Mouse (Mus musculus): ENCODE measurements around the gene Nfia.

The Nfia gene

GRCm38 (mm10) chr4:97918675-97919074, 146.1 kb downstream of the Nfia start:
- DNase-seq: no peak

DNA sequence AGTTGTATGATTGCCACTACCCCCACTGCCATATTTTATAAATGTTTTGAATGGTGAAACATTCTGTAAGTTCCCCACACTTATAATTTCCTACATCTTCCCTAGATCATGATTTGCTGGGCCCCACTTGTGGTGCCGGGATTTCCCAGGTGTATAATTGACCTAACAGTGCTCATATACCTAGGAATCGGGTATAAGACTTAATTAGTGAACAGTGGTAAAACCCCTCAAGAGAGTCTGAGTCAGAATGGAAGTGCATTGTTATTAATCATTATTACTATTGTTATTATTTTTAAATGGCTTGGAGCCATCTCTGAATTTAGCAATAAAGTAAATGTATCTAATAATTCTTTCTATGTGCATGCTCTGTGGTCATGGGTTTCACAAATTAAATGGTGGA, 147.2 kb downstream of the Nfia start:
- no peak for DNase-seq

DNA sequence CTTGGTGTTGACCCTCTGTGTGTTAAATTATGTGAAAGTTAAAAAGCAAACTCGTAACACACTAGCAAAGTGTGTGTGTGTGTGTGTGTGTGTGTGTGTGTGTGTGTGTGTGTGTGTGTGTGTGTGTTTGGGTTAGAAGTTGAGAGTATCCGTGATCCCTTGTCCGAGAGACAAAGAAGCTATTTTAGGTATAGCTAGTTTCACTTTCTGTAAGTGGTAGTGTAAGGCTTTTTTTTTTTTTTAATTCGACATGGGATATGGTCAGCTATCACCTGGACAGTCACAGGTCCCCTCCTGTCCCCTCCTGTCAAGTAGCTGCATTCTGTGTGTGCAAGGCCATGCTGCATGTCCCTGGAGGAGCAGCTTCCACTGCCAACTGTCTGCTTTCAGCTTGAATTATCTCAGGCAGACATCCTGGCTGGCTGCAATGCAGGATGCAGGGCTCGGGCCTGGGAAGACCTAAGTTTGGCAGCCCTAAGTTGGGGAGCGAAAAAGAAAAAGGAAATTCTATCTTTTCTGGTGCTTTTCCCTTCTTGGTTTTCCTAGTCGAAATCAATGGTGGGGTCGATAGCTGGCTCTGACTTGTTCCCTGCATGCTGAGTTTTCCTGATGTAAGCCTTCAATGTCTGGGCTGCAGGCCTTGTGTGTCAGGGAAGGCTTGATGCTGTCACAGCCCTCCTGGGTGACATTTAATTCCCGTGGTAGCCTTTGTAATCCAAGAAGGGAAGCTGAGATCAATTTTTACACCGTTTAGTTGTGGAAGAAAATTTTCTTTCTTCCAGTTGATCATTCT, 147.9 kb downstream of the Nfia start:
- DNase-seq: peak; percentile 79

GRCm38 (mm10) chr4:97921682-97922081, 149.1 kb downstream of the Nfia start:
- DNase-seq: no peak

- DNase-seq: no peak
Measured at GRCm38 (mm10) chr4:97923248-97923647, 150.7 kb downstream of the Nfia start.

DNA sequence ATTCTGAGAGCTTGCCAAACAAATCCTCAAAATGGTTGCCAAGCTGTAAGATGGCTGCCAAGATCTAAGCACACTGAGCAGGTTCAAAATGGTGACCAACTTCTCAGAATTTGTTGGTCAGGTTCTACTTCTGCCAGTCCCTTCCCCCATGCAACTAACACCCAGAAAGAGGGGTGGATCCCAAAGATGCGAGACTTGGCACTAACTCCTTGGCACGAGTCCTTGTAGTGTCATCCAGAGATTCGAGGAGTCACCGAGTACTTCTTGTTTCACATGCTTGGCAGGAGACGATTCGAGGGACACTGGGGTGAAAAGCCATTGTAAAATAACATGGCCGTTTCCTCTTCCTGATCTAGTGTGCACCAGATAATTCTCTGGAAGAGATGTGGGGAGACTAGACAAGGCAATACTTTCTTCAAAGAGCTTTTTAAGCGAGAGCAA, 151.4 kb downstream of the Nfia start:
- peak; percentile 75 for DNase-seq

DNA sequence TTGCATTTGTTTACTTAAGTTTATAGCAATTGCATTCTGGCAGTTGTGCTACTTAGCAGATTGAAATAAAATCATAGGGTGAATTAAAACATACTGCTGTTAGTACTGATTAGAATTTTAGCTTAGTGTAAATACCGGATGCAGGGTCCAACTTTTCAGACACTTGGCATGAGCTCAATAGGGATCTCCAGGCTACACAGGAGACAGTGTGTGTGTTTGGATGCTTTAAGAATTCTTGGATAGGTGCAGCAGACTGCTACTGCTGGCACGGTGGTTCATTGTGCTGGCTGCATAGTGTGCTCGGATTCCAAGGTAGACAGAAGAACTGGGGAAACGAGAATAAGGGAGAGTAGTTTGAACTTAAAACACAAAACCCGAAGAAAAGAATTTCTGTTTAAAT, 151.9 kb downstream of the Nfia start:
- DNase-seq: peak; percentile 63

DNA sequence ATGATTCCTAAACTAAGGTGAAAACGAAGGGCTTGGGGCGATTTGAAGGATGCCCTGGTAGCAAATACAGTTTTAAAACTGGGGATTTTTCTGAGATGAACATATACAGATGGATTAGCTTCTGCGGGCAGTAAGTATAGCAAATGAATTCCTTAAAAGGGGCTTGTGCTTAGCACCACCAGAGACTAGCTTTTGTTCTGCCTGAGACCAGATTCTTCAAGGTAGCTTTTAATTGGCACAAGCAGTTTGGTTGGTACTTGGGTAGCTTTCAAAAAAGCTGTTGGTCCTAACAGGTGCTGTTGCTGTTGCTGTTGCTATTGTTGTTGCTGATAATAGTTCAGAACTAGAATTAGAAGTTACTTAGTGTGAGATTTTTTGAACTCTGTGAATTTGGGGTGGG, 152.3 kb downstream of the Nfia start:
- DNase-seq: no peak

DNA sequence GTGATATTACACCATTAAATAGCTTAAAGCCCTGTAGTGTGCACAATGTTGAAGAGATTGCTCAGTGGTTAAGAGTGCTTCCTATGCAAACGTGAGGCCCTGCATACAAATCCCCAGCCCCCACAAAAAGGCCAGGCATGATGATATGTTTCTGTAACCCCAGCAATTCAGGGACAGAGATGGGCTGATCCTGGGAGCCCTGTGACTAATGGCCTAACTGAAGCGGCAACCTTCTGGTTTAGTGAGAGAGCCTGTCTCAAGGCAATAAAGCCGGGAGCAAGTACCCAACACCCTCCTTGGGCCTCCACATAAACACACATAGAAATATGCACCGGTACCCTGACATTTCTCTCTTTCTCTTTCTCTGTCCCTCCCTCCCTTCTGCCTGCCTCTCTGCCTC, 153.1 kb downstream of the Nfia start:
- DNase-seq: no peak

DNA sequence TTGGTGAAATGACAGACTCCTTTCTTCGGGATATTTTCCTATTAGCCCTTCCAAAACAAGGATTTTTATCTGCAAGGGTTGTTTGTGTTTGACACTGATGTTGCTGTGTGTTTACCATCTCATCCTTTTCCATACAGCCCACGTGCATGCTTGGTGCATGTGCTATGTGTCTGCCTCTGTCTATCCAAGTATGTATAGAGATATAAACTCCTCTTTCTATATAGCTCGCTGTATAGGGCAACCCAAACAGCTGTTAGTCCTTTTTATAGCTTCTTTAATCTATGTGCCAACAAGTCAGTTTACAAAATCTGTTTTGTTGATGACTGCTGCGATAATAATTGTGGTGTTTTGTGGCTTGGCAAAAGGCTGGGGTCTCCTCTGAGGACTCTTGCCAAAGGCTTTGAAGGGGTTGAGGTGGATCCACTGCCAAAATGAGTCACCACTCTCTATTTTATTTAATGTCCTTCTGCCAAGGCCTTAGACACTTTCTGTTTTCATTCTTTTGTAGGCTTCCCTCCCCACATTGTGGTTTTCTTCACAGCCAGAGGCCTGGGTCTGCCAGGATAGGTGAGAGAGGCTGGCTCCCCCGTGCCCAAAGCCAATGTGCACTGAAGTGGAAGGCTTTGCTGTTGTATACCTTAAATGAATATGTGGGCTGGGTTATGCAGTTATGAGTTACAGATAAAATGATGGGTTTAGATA, 154.2 kb downstream of the Nfia start:
- DNase-seq: no peak

DNA sequence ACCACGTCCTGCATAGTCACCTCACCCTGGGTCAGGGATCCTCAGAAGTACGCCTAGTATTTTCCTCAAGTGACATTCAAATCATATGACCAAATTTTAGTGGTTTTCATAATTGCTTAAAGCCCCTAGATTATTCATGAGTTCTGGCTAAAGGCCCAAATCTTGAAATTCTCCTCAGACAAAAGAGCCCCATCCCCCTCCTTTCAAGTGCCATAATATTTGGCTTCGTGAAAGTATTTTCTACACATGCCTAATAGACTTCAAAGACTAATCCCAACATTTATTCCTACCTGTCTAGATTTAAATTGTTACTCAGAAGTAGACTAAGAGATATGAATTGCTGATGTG, 154.7 kb downstream of the Nfia start:
- DNase-seq: no peak

GRCm38 (mm10) chr4:97936371-97936770, 163.8 kb downstream of the Nfia start:
- DNase-seq: no peak

DNA sequence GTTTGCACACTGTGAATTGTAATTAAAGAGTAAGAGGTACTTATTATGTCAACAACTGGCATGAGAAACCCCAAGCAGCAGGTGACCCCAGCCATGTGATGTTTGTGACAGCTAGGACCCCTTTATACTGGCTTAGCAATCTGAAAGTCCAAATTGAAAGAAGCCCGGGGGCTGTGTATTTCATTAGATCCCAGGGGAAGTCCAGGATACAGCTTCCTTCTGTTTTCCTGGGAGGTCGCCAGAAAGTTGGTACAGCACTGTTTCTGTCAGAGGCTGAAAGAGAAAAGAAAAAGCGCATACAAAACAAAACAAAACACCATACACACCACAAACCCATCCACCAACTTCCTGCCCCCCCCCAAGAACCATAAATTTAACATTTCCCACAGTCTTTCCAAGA, 164.4 kb downstream of the Nfia start:
- DNase-seq: peak; percentile 47

DNA sequence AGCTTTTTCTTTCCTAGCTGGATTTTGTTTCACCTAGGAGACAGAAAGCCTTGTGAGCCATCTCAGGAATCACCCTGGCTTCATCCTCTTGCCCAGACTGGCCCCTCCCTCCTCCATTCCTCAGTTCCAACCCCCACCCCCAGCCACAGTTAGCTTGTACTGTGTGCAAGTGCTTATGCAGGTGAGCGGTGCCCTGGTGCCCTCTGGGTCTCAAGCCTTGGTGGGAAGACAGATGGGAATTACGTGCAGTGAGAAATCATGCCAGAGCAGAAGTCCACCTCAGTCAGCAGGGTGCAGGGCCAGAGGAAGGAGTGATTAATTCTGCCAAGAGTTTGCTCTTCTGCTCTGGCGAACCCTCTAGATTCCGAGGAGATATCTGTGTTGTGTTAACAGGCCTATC, 167.0 kb downstream of the Nfia start:
- DNase-seq: peak; percentile 88

DNA sequence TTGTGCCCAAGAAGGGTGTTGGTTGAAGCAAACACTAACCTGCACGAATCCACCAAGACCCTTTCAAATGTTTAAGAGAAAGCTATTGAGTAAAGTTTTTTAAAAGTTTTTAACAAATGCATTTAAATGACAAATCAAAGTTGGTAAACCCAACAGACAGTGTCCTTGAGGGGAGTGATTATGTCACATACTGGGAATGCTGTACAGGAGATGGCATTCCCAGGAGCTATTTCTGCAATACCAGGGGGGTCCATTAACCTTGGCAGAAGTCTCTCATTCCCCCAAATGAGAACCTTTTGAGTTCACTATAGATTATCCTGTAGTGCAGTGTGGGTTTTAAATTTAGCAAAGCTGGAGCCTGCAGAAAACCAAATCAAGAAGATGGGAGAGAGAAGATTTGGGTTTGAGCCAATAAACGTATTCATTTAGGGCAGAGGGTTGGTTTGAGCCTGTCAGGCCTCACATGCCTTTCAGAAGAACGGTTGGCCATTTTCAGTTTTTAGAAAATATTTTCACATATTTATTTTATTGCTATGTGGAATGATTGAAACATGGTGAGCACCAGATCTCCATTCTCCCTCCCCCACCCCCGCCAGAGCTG, 167.5 kb downstream of the Nfia start:
- DNase-seq: no peak

DNA sequence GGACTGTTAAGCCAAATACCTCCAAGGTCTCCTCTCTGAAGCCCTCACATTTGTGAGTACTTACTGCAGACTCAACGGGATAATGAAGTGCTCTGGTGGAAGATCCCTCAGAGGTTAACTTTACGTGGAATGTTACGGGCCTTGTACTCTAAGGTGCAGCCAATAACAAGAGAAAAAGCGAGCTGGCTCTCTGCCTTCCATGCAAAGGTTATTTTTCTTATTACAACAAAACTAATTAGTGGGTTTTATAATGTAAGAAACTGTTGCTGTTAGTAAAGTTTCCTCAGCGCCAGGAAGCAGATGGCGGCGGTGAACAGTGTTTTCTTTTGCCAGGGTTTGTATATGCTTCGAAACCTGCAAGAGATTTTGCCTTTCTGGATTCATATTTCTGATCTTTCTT, 169.1 kb downstream of the Nfia start:
- no peak for DNase-seq

GRCm38 (mm10) chr4:97944309-97944708, 171.8 kb downstream of the Nfia start:
- no peak for DNase-seq

- no peak for DNase-seq
Measured at GRCm38 (mm10) chr4:97947484-97947883, 174.9 kb downstream of the Nfia start.

DNA sequence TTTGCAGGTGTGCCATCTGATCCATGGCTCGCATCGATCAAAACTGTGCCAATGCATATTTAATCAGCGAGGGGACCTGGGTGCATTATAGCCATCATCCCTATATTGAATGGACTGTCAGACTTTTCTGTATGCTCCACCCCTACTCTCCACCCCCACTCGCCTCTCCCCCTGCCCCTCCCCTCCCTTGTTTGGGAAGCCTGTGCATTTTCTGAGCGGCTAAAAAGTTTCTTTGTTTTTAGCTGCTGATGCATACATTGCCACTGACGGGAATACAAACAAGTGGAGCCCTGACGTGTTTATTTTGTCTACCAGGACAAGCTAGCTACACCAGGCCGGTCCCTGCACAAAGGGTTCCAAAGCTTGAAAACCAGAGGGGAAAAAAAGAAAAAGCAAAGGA, 175.7 kb downstream of the Nfia start:
- no peak for DNase-seq

DNA sequence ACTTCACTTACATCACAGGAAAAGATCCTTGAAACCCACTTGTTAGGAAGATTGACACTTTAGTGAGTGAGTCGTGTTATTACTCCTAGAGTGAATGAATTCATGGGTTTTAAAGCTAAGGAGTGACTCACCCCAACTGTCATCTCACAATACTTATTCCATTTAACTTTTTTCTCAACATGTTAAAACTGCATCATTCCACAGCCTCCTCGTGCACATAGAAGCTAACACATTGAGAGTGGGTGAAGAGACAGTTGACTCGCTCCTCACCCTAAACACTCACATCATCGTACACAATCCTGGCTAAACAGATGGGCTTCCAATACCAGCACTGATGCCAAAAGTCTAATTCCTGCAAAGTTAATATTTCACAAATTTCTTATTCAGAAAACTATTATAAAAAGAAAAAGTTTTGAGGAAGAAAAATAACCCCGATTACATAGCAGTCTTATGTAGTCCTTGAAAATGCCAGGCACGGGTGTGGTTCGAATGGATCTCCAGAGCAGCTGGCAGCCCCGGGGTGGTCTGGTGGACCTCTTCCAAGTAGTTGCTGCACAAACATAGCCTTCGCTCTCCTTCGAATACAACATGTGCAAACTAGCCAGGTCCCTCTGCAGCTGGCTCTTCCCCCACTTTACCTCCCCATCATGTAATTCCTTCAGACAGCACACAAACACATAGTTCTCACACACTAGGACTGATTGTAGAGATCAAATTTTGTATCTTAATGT, 178.0 kb downstream of the Nfia start:
- DNase-seq: no peak

GRCm38 (mm10) chr4:97953886-97954285, 181.4 kb downstream of the Nfia start:
- DNase-seq: peak; percentile 65

DNA sequence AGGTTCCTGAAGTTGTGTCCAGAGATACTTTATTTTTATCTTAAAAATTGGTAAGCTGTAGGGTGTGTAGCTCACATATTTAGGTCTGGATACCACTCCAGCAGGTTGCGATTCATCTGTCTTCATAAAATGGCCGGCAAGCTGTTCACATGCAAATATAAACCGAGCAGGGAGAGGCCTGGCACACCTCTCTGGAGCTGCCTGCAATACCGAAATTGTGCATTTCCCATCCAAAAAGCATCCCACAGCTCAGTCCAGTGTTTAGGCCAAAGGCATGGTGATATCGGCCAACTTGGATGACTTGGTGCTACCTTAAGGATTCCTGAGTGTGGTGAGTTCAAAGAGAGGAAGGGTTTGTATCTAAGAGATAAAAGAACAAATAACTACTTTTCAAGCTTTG, 185.6 kb downstream of the Nfia start:
- peak; percentile 78 for DNase-seq

DNA sequence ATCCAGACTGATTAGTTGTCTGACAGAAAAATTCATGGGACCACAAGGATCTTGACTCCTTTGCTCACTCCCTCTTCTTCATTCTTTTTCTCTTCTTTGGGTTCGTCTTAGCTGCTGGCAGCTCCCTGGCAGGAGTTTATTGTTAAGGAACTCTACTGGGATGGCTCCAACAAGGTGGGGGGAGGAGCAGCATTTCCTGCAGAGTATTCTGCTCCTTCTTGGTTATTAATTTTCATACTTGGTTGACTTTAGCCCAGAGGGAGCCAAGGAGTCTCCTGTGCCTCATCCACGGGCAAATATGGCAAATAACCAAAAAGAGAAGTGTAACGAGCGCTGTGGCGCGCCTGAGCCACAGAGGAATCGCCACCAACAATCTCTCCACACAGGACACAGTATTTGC, 190.3 kb downstream of the Nfia start:
- no peak for DNase-seq

- DNase-seq: no peak
Measured at GRCm38 (mm10) chr4:97963951-97964350, 191.4 kb downstream of the Nfia start.
